Mouse (Mus musculus) lung, embryonic 14.5 days (tissue): ENCODE measurements around the gene Hoxd11. TPM values are rescaled to one million over a fixed set of nuclear protein-coding genes. Genes with fewer than 3 reads are reported as not detected.

Source experiments
- ATAC-seq: fragments of 200-750 bp; cut with Nextera tagmentation; 2 replicates; pipeline ENCODE4 v1.8.0; 2017; ENCODE audit warnings: mild to moderate bottlenecking, moderate TSS enrichment, moderate library complexity; ENCODE audit not compliant: insufficient read depth
- DNase-seq: peaks from one replicate; pipeline ENCODE4 v3.0.0-alpha.2; 2015
- H3K27ac ChIP-seq: fragments of 300-500 bp; sonication (generic); 2 replicates; pipeline ENCODE4 v1.5.1; 2014; ENCODE audit warnings: low read depth, mild to moderate bottlenecking, moderate library complexity
- H3K27me3 ChIP-seq: fragments of 300-500 bp; sonication (generic); 2 replicates; pipeline ENCODE4 v1.6.1; 2014; ENCODE audit warnings: low read length, control low read depth; ENCODE audit not compliant: insufficient read depth
- H3K36me3 ChIP-seq: fragments of 300-500 bp; sonication (generic); 2 replicates; pipeline ENCODE4 v1.6.1; 2014; ENCODE audit warnings: control low read depth; ENCODE audit not compliant: insufficient read depth
- H3K4me1 ChIP-seq: fragments of 300-500 bp; sonication (generic); 2 replicates; pipeline ENCODE4 v1.6.1; 2014; ENCODE audit warnings: antibody characterized with exemption, control low read depth; ENCODE audit not compliant: insufficient read depth
- H3K4me2 ChIP-seq: fragments of 300-500 bp; sonication (generic); 2 replicates; pipeline ENCODE4 v1.6.1; 2014; ENCODE audit warnings: mild to moderate bottlenecking
- H3K4me3 ChIP-seq: fragments of 300-500 bp; sonication (generic); 2 replicates; pipeline ENCODE4 v1.5.1; 2014; ENCODE audit warnings: low read depth, low read length
- H3K9ac ChIP-seq: fragments of 300-500 bp; sonication (generic); 2 replicates; pipeline ENCODE4 v1.6.1; 2014
- H3K9me3 ChIP-seq: fragments of 300-500 bp; sonication (generic); 2 replicates; pipeline ENCODE4 v1.6.1; 2016; ENCODE audit warnings: low read depth, low read length, control low read depth
- CTCF ChIP-seq: IDR thresholded peaks from 2 replicates; pipeline ENCODE4 v1.5.1; 2016; ENCODE audit warnings: antibody characterized with exemption, low read depth
- WGBS: fragments of 180-500 bp; shearing (Covaris S2); extraction: QIAGEN DNeasy Blood & Tissue Kit; methylation state at CpG from one replicate; pipeline ENCODE4 v1.1.7; 2014; 5-methylcytosine and 5-hydroxymethylcytosine counted together
- polyA plus RNA-seq: library from polyadenylated mRNA; unstranded; fragments of >200 nt; fragmentation: Nextera tagmentation; extraction: Ambion mirVana; gene quantifications from 2 replicates; pipeline ENCODE4 v1.2.1, GENCODE M21; 2014

The Hoxd11 gene
- polyA plus RNA-seq, 1 experiment from 2014 or later = not detected

GRCm38 (mm10) chr2:74666411-74666810 is 12.9 kb upstream of the Hoxd11 start:
- no peak overlapping the region for H3K4me2 ChIP-seq
- peaks cover 99% of the 10 kb centered on the region for H3K27me3 ChIP-seq
- no peaks in the 10 kb centered on the region for H3K36me3 ChIP-seq
- no peak for DNase-seq
- no peaks in the 10 kb centered on the region for H3K9me3 ChIP-seq
- WGBS = 5% methylated on average over 7 of the region's 7 CpGs
- no peak overlapping the region for H3K9ac ChIP-seq
- TF ChIP-seq CTCF = no peak
- H3K4me3 ChIP-seq = no peak overlapping the region
- H3K27ac ChIP-seq = no peak overlapping the region
- H3K4me1 ChIP-seq = no peaks in the 10 kb centered on the region
- ATAC-seq = no peak

GRCm38 (mm10) chr2:74667191-74667841 is 12.0 kb upstream of the Hoxd11 start:
- peak overlapping the region; percentile 75; the same call in 1 of the 2 replicates for H3K4me2 ChIP-seq
- H3K4me1 ChIP-seq = no peaks in the 10 kb centered on the region
- no peaks in the 10 kb centered on the region for H3K36me3 ChIP-seq
- WGBS = 3% methylated on average over 36 of the region's 36 CpGs
- H3K27ac ChIP-seq = no peak overlapping the region
- H3K9me3 ChIP-seq = no peaks in the 10 kb centered on the region
- no peak for DNase-seq
- peak overlapping the region; percentile 41 for H3K4me3 ChIP-seq
- peaks cover 99% of the 10 kb centered on the region for H3K27me3 ChIP-seq
- no peak for TF ChIP-seq CTCF
- ATAC-seq = no peak
- H3K9ac ChIP-seq = no peak overlapping the region

DNA sequence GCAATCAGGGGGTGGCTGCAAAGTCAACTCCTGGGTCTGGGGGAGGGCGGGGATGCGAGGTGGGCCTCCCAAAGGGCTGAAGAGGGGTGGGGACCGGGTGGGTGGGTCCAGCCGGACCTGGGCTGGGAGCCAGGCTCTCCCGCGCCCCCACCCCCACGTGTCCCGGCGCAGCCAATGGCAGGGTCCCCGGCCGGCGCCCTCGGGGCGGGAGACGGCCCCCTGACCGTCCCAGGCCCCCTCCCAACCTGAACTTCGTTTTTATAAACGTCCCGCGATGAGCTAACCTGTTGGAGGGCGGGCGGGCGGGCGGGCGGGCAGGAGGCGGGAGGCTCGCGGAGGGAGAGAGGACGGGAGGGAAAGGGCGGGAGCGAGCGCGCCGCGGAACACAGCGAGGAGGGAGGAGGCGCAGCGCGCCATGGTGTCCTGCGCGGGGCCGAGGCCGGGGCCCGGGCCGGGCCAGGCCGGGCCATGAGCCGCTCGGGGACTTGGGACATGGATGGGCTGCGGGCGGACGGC is 11.5 kb upstream of the Hoxd11 start, which contains the start of gene Hoxd13:
TSS of gene Hoxd13 (plus strand) at position 469 of the 516 bp plus-strand sequence.
- no peak within 1 kb of the TSS for H3K27ac ChIP-seq
- DNase-seq = no peak
- under 1% methylated on average over 38 of the region's 51 CpGs for WGBS

GRCm38 (mm10) chr2:74668370-74669229 is 10.8 kb upstream of the Hoxd11 start:
- no peaks in the 10 kb centered on the region for H3K36me3 ChIP-seq
- TF ChIP-seq CTCF = no peak
- peak; percentile 33 for ATAC-seq
- no peak for DNase-seq
- H3K9me3 ChIP-seq = no peaks in the 10 kb centered on the region
- peak overlapping the region; percentile 41 for H3K4me3 ChIP-seq
- H3K9ac ChIP-seq = no peak overlapping the region; the same call in 1 of the 2 replicates
- H3K27ac ChIP-seq = no peak overlapping the region
- H3K27me3 ChIP-seq = peaks cover 99% of the 10 kb centered on the region
- H3K4me1 ChIP-seq = no peaks in the 10 kb centered on the region
- H3K4me2 ChIP-seq = peak overlapping the region; percentile 75
- WGBS = under 1% methylated on average over 69 of the region's 74 CpGs

More for the DNA sequence above, 11.5 kb upstream of the Hoxd11 start, which contains the start of gene Hoxd13:
- peaks cover 99% of the 10 kb centered on the region for H3K27me3 ChIP-seq
- H3K36me3 ChIP-seq = no peaks in the 10 kb centered on the region
- ATAC-seq = peak; percentile 67; the same call in 1 of the 2 replicates
- peak within 1 kb of the TSS; percentile 75 for H3K4me2 ChIP-seq
- no peaks in the 10 kb centered on the region for H3K9me3 ChIP-seq
- peak within 1 kb of the TSS; percentile 41 for H3K4me3 ChIP-seq
- TF ChIP-seq CTCF = no peak
- no peaks in the 10 kb centered on the region for H3K4me1 ChIP-seq
- no peak within 1 kb of the TSS; the same call in 1 of the 2 replicates for H3K9ac ChIP-seq

DNA sequence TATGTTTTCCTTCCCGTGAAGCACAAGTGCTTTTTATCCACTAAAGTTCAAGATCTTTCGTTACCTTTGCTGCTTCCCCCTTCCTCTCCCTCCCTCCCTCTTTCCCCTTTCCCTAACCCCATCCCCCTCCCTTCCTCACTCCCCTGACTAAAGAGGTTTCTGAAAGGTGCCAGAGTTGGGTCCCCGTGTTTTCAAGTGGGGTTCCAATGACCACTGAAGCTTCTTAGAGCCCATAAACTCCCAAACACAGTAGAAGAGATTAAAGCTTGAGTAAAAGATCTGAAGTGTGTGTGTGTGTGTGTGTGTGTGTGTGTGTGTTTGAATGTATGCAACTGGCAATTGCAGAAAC is 10.2 kb upstream of the Hoxd11 start:
- WGBS = 1% methylated on average over 3 of the region's 3 CpGs
- H3K4me2 ChIP-seq = no peak overlapping the region
- H3K36me3 ChIP-seq = no peaks in the 10 kb centered on the region
- no peak overlapping the region for H3K9ac ChIP-seq
- no peak overlapping the region for H3K27ac ChIP-seq
- peaks cover 99% of the 10 kb centered on the region for H3K27me3 ChIP-seq
- DNase-seq (no peak), ATAC-seq (no peak)
- H3K9me3 ChIP-seq = no peaks in the 10 kb centered on the region
- no peak for TF ChIP-seq CTCF
- no peaks in the 10 kb centered on the region for H3K4me1 ChIP-seq
- H3K4me3 ChIP-seq = no peak overlapping the region

DNA sequence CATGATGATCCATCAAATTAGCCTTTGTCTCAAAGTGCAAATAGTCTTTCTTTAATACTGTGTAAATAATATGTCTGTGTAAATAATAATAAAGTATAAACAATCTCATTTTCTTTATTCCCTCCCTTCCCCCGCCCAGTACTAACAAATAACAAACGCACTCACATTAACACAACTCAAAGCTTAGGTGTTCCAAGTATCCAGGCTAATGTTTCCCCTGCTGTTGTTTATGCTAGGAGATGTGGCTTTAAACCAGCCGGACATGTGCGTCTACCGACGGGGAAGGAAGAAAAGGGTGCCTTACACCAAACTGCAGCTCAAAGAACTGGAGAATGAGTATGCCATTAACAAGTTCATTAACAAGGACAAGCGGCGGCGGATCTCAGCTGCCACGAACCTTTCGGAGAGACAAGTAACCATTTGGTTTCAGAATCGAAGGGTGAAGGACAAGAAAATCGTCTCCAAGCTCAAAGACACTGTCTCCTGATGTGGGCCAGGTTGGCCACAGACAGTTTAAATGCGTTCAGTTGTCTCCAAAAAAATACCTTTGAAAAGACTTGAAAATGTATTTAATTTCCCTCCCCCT is 9.6 kb upstream of the Hoxd11 start:
- WGBS = 1% methylated on average over 14 of the region's 14 CpGs
- no peaks in the 10 kb centered on the region for H3K9me3 ChIP-seq
- no peak for TF ChIP-seq CTCF
- H3K4me1 ChIP-seq = no peaks in the 10 kb centered on the region
- H3K27me3 ChIP-seq = peaks cover 99% of the 10 kb centered on the region
- H3K36me3 ChIP-seq = no peaks in the 10 kb centered on the region
- no peak for ATAC-seq
- H3K4me2 ChIP-seq = no peak overlapping the region
- H3K4me3 ChIP-seq = no peak overlapping the region
- DNase-seq = no peak
- H3K27ac ChIP-seq = no peak overlapping the region
- H3K9ac ChIP-seq = no peak overlapping the region
